Mouse (Mus musculus): ENCODE results near the gene Gm34653.

DNA sequence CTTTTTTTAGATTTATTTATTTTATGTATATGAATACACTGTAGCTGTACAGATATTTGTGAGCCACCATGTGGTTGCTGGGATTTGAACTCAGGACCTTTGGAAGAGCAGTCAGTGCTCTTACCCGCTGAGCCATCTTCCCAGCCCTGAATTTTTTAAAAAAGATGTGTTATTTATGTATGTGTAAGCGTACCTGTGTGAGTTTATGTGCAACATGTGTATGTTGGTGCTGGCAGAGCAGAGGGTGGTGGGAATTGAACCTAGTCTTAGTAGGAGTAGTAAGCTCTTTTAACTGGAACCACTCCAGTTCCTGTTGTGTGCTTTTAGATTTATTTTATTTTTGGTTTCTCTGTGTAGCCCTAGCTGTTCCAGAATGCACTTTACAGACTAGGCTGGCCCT lies 28.6 kb upstream of the Gm34653 start:
- TF ChIP-seq GATA1 (IDR thresholded peaks at IDR 0.05; ENCODE audit: borderline replicate concordance, low read length) (no peak), FLI1 (IDR thresholded peaks at IDR 0.05; ENCODE audit: low read length) (no peak)
